Mouse (Mus musculus): ENCODE results near the gene Adss.

Gene Adss

GRCm38 (mm10) chr1:177729043-177730024, 67.0 kb downstream of the Adss start, which contains the start of gene 1700016C15Rik:
Gene 1700016C15Rik, plus strand, starts transcription at chr1:177729814.
- in situ Hi-C loops (cut with MboI, MseI) = loop anchor here (10.0 kb wide), 1 partner anchor 1935 kb away; no protein-coding TSS in a partner anchor

DNA sequence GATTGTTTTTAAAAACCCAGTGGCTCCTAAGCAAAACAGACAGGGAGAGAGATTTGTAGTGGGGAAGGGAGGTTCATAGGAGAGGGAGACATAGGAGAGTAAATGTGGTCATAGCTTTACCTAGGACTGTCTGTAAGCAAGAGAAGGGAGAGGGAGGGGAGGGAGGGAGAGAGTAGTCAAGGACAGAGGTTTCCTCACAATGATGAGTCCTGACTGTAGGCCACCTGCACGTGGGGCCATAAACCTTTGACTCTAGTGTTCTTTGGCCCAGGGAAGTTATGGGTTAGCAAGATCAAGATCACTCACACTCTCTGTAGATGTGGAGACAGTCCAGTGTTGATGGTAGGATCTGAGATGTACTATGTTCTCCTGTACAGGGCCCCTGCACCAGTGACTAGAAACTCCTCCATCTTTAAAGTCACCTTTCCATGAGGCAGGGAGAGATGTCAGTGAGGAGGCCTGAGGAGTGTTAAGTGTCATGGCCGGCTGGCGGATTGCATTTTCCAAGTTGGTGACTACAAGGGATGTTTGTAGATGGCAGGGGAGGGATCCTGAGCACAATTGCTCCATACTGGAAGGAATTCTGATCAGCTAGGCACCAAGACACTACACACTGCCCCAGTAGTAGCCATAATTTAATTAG, 68.3 kb downstream of the Adss start:
- in situ Hi-C loops (cut with MboI, MseI) = loop anchor here (10.0 kb wide), 1 partner anchor 1933 kb away; no protein-coding TSS in a partner anchor

DNA sequence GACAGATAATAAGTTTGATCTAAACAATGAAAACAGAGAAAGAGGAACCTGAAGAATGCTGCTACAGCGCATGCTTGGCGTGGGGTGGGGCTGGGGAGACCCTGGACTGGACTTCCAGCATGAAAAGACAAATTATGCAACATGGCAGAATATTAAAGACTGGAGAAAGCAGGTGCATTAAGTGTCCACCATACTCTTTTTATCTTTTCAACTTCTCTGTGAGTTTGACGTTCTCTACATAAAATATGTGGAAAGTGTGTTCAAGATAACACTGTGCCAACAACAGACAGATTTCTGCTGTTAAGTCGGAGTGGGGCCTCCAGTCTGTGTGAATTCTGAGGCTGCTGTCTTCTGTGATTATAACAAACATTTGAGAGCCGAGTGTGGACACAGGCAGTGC, 69.4 kb downstream of the Adss start:
- in situ Hi-C loops (cut with MboI, MseI) = loop anchor here (10.0 kb wide), 1 partner anchor 1932 kb away; no protein-coding TSS in a partner anchor

GRCm38 (mm10) chr1:177723786-177724185, 72.5 kb downstream of the Adss start:
- in situ Hi-C loops (cut with MboI, MseI) = loop anchor here (10.0 kb wide), 1 partner anchor 1929 kb away; no protein-coding TSS in a partner anchor

GRCm38 (mm10) chr1:177719029-177719427, 77.3 kb downstream of the Adss start:
- in situ Hi-C loops (cut with MboI, MseI) = no loop called here

DNA sequence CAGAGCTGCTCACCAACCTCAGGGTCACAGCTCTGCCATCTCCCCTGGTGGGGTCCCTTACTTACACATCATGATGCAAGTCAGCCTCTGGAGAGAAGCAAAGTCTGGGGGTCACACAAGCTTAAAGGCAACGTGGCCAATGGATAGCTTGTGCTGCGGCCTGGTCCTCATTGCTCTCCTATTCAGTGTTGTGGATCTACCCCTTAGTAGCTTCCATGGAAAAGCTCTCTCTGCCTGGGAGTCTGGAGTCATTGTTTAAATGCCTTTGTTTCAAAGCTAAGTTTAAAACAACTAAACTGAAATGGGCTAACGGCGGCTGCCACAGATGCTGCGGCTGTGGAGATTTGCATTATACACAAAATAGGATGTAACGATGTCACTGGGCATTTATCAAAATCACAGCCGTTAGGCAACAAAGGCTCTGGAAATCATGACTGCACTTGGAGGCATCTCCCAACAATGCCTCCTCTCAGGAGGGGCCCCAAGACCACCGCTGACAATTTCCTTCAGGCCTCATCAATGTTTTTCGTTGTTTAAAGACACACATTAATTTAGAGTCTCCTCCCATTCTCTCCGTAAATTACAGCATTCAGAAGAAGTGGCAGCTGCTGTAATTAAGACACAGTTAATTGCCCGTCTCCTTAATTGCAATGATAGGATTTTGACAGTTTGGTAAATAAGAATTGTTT, 77.8 kb downstream of the Adss start:
- in situ Hi-C loops (cut with MboI, MseI) = no loop called here

DNA sequence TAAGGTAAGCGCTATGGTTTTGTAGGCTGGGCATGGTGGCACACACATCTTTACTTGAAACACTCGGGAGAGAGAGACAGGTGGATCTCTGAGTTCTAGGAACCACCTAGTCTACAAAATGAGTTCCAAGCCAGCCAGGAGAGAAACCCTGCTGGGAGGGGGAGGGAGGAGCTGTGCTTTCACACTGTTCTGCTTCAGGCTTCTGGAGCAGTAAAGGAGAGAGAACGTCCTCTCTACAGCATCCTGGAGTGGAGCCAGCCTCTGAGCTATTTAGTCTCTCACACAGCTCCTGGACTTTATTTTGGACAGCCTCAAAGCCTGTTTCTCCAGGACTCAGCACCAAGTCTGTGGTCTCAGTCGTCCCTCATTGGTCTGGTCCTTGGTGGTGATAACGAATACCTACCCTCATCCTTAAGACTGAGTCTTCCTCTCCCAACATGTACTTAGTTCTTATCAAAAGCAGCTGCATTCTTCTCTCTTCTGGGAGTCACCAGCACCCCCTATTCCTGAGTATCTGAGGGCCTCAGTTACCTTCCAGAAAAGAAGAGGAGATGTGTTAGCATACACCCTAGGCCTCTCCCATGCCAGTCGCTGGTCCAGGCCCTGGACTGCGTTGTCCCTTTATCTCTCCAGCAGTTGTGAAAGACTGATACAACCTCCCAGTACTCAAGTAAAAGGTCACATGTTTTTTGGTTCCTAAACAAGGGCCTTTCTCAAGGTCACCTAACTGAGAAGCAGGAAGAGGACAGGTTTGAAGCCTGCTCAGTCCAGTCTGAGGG, 79.1 kb downstream of the Adss start:
- in situ Hi-C loops (cut with MboI, MseI) = no loop called here

- in situ Hi-C loops (cut with MboI, MseI) = no loop called here
Observed at GRCm38 (mm10) chr1:177716448-177716847, 79.9 kb downstream of the Adss start.

- in situ Hi-C loops (cut with MboI, MseI) = no loop called here
Observed at GRCm38 (mm10) chr1:177714397-177715012, 81.8 kb downstream of the Adss start.

- in situ Hi-C loops (cut with MboI, MseI) = no loop called here
Observed at GRCm38 (mm10) chr1:177713635-177714396, 82.5 kb downstream of the Adss start.

All from regulatory T cell (primary cell).